Mouse (Mus musculus) heart, embryonic 11.5 days (tissue): ENCODE results near the gene Appl1. TPM values are rescaled to one million over a fixed set of nuclear protein-coding genes. Genes with fewer than 3 reads are reported as not detected.

ENCODE experiments used
- ATAC-seq: fragments of 200-750 bp; cut with Nextera tagmentation; replicated peaks from 2 replicates; pipeline ENCODE4 v1.8.0; 2017; ENCODE audit warnings: moderate library complexity; ENCODE audit not compliant: insufficient number of reproducible peaks, low FRiP score, low TSS enrichment
- H3K27ac ChIP-seq: fragments of 300-500 bp; sonication (generic); 2 replicates; pipeline ENCODE4 v1.5.1; 2014; ENCODE audit warnings: mild to moderate bottlenecking, low read depth, low read length
- H3K27me3 ChIP-seq: fragments of 300-500 bp; sonication (generic); 2 replicates; pipeline ENCODE4 v1.6.1; 2014; ENCODE audit warnings: mild to moderate bottlenecking, low read length, mixed read lengths; ENCODE audit not compliant: control insufficient read depth, insufficient read depth
- H3K36me3 ChIP-seq: fragments of 300-500 bp; sonication (generic); 2 replicates; pipeline ENCODE4 v1.6.1; 2014; ENCODE audit warnings: mild to moderate bottlenecking, low read length, moderate library complexity, mixed read lengths; ENCODE audit not compliant: control insufficient read depth, insufficient read depth
- H3K4me1 ChIP-seq: fragments of 300-500 bp; sonication (generic); 2 replicates; pipeline ENCODE4 v1.6.1; 2014; ENCODE audit warnings: low read length; ENCODE audit not compliant: control insufficient read depth, insufficient read depth
- H3K4me2 ChIP-seq: fragments of 300-500 bp; sonication (generic); 2 replicates; pipeline ENCODE4 v1.6.1; 2014; ENCODE audit warnings: mild to moderate bottlenecking, moderate library complexity
- H3K4me3 ChIP-seq: fragments of 300-500 bp; sonication (generic); 2 replicates; pipeline ENCODE4 v1.5.1; 2014; ENCODE audit warnings: low read depth, low read length
- H3K9ac ChIP-seq: fragments of 300-500 bp; sonication (generic); 2 replicates; pipeline ENCODE4 v1.6.1; 2014; ENCODE audit warnings: mild to moderate bottlenecking, low read depth, low read length, moderate library complexity
- H3K9me3 ChIP-seq: fragments of 300-500 bp; sonication (generic); replicated peaks from 2 replicates; pipeline ENCODE4 v1.6.1; 2016; ENCODE audit warnings: low read length; ENCODE audit not compliant: control insufficient read depth
- WGBS: fragments of 180-500 bp; shearing (Covaris S2); extraction: QIAGEN DNeasy Blood & Tissue Kit; methylation state at CpG from one replicate; pipeline ENCODE4 v1.1.7; 2014; ENCODE audit not compliant: insufficient replicate concordance; 5-methylcytosine and 5-hydroxymethylcytosine counted together
- polyA plus RNA-seq: library from polyadenylated mRNA; unstranded; fragments of >200 nt; fragmentation: Nextera tagmentation; extraction: Ambion mirVana; gene quantifications from 2 replicates; pipeline ENCODE4 v1.2.1, GENCODE M21; 2014

The Appl1 gene
- polyA plus RNA-seq, 1 experiment from 2014 or later, result 36.0 TPM

GRCm38 (mm10) chr14:26994211-26994741, 23.2 kb upstream of the Appl1 start, which contains the start of gene Hesx1:
TSS of gene Hesx1 (plus strand) at chr14:26994416.
- ATAC-seq, result no peak
- 4% methylated on average over 16 of the region's 16 CpGs for WGBS

GRCm38 (mm10) chr14:26993427-26993826, 22.4 kb upstream of the Appl1 start:
- H3K27me3 ChIP-seq, result no peaks in the 10 kb centered on the region
- H3K4me3 ChIP-seq, result no peak overlapping the region
- ATAC-seq, result no peak
- no peak overlapping the region for H3K27ac ChIP-seq
- WGBS, result 38% methylated on average over 3 of the region's 3 CpGs
- no peaks in the 10 kb centered on the region for H3K9me3 ChIP-seq
- no peak overlapping the region; the same call in 1 of the 2 replicates for H3K4me2 ChIP-seq
- no peaks in the 10 kb centered on the region for H3K4me1 ChIP-seq
- H3K9ac ChIP-seq, result no peak overlapping the region
- no peaks in the 10 kb centered on the region for H3K36me3 ChIP-seq

More at GRCm38 (mm10) chr14:26994211-26994741, 23.2 kb upstream of the Appl1 start, which contains the start of gene Hesx1:
- 0 out of 2 replicates have a peak within 1 kb of the TSS, but pooled peaks have one; percentile 41 for H3K27ac ChIP-seq
- peak within 1 kb of the TSS; percentile 54 for H3K4me2 ChIP-seq
- H3K27me3 ChIP-seq, result no peaks in the 10 kb centered on the region
- H3K9me3 ChIP-seq, result no peaks in the 10 kb centered on the region
- peak within 1 kb of the TSS; percentile 36 for H3K4me3 ChIP-seq
- peak within 1 kb of the TSS; percentile 62 for H3K9ac ChIP-seq
- H3K36me3 ChIP-seq, result no peaks in the 10 kb centered on the region
- H3K4me1 ChIP-seq, result no peaks in the 10 kb centered on the region

GRCm38 (mm10) chr14:26991622-26992021, 20.6 kb upstream of the Appl1 start:
- no peak for ATAC-seq
- Histone ChIP-seq H3K4me2 (no peak overlapping the region), H3K9me3 (no peaks in the 10 kb centered on the region), H3K27ac (no peak overlapping the region), H3K36me3 (no peaks in the 10 kb centered on the region), H3K27me3 (no peaks in the 10 kb centered on the region), H3K4me1 (no peaks in the 10 kb centered on the region), H3K9ac (no peak overlapping the region), H3K4me3 (no peak overlapping the region)
- 78% methylated on average over 18 of the region's 18 CpGs for WGBS

- Histone ChIP-seq H3K9ac (no peak overlapping the region), H3K4me1 (no peaks in the 10 kb centered on the region), H3K36me3 (no peaks in the 10 kb centered on the region), H3K27ac (no peak overlapping the region), H3K4me2 (no peak overlapping the region), H3K4me3 (no peak overlapping the region), H3K27me3 (no peaks in the 10 kb centered on the region), H3K9me3 (no peaks in the 10 kb centered on the region)
- ATAC-seq, result no peak
- WGBS, result 62% methylated on average over 2 of the region's 2 CpGs
Observed at GRCm38 (mm10) chr14:26988694-26989093, 17.7 kb upstream of the Appl1 start.

GRCm38 (mm10) chr14:26982150-26982530, 11.1 kb upstream of the Appl1 start:
- WGBS, result 65% methylated on average over 5 of the region's 5 CpGs
- Histone ChIP-seq H3K4me1 (no peaks in the 10 kb centered on the region), H3K36me3 (no peaks in the 10 kb centered on the region), H3K4me3 (no peak overlapping the region), H3K4me2 (no peak overlapping the region), H3K27me3 (no peaks in the 10 kb centered on the region), H3K27ac (no peak overlapping the region), H3K9me3 (peaks cover 4% of the 10 kb centered on the region), H3K9ac (no peak overlapping the region)
- ATAC-seq, result no peak

GRCm38 (mm10) chr14:26981494-26982149, 10.6 kb upstream of the Appl1 start:
- WGBS, result 51% methylated on average over 5 of the region's 5 CpGs
- H3K27ac ChIP-seq, result no peak overlapping the region

GRCm38 (mm10) chr14:26981021-26981420, 10.0 kb upstream of the Appl1 start:
- H3K27ac ChIP-seq, result no peak overlapping the region
- H3K4me1 ChIP-seq, result no peaks in the 10 kb centered on the region
- H3K9me3 ChIP-seq, result peaks cover 4% of the 10 kb centered on the region
- no peak overlapping the region for H3K4me3 ChIP-seq
- H3K9ac ChIP-seq, result no peak overlapping the region
- H3K36me3 ChIP-seq, result no peaks in the 10 kb centered on the region
- WGBS, result 92% methylated on average over 8 of the region's 8 CpGs
- H3K4me2 ChIP-seq, result no peak overlapping the region
- no peaks in the 10 kb centered on the region for H3K27me3 ChIP-seq
- ATAC-seq, result no peak

More at GRCm38 (mm10) chr14:26981494-26982149, 10.6 kb upstream of the Appl1 start:
- no peak overlapping the region for H3K4me2 ChIP-seq
- peaks cover 4% of the 10 kb centered on the region for H3K9me3 ChIP-seq
- ATAC-seq, result no peak
- no peak overlapping the region for H3K9ac ChIP-seq
- no peaks in the 10 kb centered on the region for H3K4me1 ChIP-seq
- H3K27me3 ChIP-seq, result no peaks in the 10 kb centered on the region
- H3K4me3 ChIP-seq, result no peak overlapping the region
- no peaks in the 10 kb centered on the region for H3K36me3 ChIP-seq

- H3K4me2 ChIP-seq, result no peak overlapping the region
- no peaks in the 10 kb centered on the region for H3K36me3 ChIP-seq
- H3K27me3 ChIP-seq, result no peaks in the 10 kb centered on the region
- H3K4me1 ChIP-seq, result no peaks in the 10 kb centered on the region
- no peak for ATAC-seq
- H3K9me3 ChIP-seq, result peaks cover 4% of the 10 kb centered on the region
- H3K27ac ChIP-seq, result no peak overlapping the region
- H3K9ac ChIP-seq, result no peak overlapping the region
- no peak overlapping the region for H3K4me3 ChIP-seq
- WGBS, result 81% methylated on average over 3 of the region's 3 CpGs
Observed at GRCm38 (mm10) chr14:26979808-26980207, 8.8 kb upstream of the Appl1 start.

GRCm38 (mm10) chr14:26977500-26977899, 6.5 kb upstream of the Appl1 start:
- Histone ChIP-seq H3K27me3 (no peaks in the 10 kb centered on the region), H3K4me1 (no peaks in the 10 kb centered on the region), H3K4me3 (no peak overlapping the region), H3K4me2 (no peak overlapping the region), H3K36me3 (no peaks in the 10 kb centered on the region), H3K27ac (no peak overlapping the region), H3K9me3 (peaks cover 4% of the 10 kb centered on the region), H3K9ac (no peak overlapping the region)
- 43% methylated on average over 2 of the region's 2 CpGs for WGBS
- no peak for ATAC-seq
